Mouse (Mus musculus): Measurements from ENCODE around the gene Alk. TPM values are rescaled to one million over a fixed set of nuclear protein-coding genes. Genes with fewer than 3 reads are reported as not detected.

Alk gene
- polyA plus RNA-seq, 2 experiments, result 0.02 to 0.03 TPM

DNA sequence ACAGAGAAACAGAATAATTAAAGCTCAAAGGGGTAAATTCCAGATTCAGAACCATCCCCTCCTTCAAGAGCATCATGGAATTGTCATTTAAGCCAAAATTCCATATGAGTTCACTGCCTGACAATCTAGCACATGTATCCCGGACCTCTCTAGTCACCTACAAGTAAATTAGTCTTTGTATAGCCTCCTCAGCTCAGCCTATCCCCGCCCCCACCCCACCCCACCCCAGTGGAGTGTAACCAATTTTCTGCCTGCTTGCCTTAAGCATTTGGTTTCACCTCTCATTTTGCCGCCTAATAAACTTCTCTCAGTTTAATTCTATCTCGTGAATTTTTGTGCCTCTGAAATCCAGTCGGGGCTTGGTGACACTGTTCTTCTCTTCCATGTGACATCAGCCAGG is 41.0 kb downstream of the Alk start:
- Histone ChIP-seq H3K27me3 (ENCODE audit: control insufficient read depth, insufficient read depth, low read length) (no peaks in the 10 kb centered on the region), H3K4me1 (replicated peaks; ENCODE audit: control insufficient read depth in 2 of 2, insufficient read depth in 2 of 2, low read length in 1 of 2) (no peaks in the 10 kb centered on the region), H3K27ac (no peak overlapping the region), H3K36me3 (replicated peaks; ENCODE audit: control insufficient read depth, insufficient read depth, low read depth) (no peaks in the 10 kb centered on the region), H3K9me3 (ENCODE audit: control insufficient read depth, low read length) (no peaks in the 10 kb centered on the region), H3K9ac (replicated peaks) (no peak overlapping the region), H3K4me3 (ENCODE audit: insufficient read depth in 1 of 2, low read depth in 2 of 2, low read length in 2 of 2) (no peak overlapping the region), H3K4me2 (ENCODE audit: low read depth) (no peak overlapping the region)
- WGBS (ENCODE audit: insufficient replicate concordance), result 56% methylated on average over 5 of the region's 5 CpGs
- no peak for TF ChIP-seq EP300 (IDR thresholded peaks at IDR 0.05; ENCODE audit: low read depth)
- TF ChIP-seq CTCF (IDR thresholded peaks at IDR 0.05; ENCODE audit: low read depth), result no peak
- DNase-seq (ENCODE audit: low read depth in 3 of 3, low spot score in 3 of 3) (no peak), ATAC-seq (ENCODE audit: insufficient read depth) (no peak)

DNA sequence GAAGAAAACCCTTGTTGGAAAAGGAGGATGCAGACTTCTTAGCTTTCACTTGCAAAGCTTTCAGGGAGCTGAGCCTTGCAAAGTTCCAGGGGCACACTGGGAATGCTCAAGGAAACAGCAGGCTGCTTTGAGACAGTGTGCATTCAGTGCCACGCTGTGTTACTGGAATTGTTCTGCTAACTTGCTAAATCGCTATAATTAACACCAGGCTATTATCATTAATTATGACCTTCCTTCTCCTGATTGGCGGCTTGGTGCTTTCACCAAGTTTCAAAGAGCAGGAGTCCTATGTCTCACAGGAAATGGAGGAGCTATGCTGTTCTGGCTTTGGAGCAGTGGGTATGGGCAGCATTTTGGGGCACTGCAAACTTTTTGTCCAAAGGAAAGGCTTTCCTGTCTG is 43.0 kb downstream of the Alk start:
- H3K9me3 ChIP-seq (ENCODE audit: control insufficient read depth, low read length), result no peaks in the 10 kb centered on the region
- no peak for DNase-seq (ENCODE audit: low read depth in 3 of 3, low spot score in 3 of 3)
- H3K4me1 ChIP-seq (replicated peaks; ENCODE audit: control insufficient read depth in 2 of 2, insufficient read depth in 2 of 2, low read length in 1 of 2), result no peaks in the 10 kb centered on the region
- 54% methylated on average over 3 of the region's 3 CpGs for WGBS (ENCODE audit: insufficient replicate concordance)
- H3K4me2 ChIP-seq (ENCODE audit: low read depth), result no peak overlapping the region
- no peak overlapping the region for H3K4me3 ChIP-seq (ENCODE audit: insufficient read depth in 1 of 2, low read depth in 2 of 2, low read length in 2 of 2)
- no peaks in the 10 kb centered on the region for H3K36me3 ChIP-seq (replicated peaks; ENCODE audit: control insufficient read depth, insufficient read depth, low read depth)
- ATAC-seq (ENCODE audit: insufficient read depth), result no peak
- TF ChIP-seq CTCF (IDR thresholded peaks at IDR 0.05; ENCODE audit: low read depth) (no peak), EP300 (IDR thresholded peaks at IDR 0.05; ENCODE audit: low read depth) (no peak)
- no peak overlapping the region for H3K27ac ChIP-seq
- H3K9ac ChIP-seq (replicated peaks), result no peak overlapping the region
- no peaks in the 10 kb centered on the region for H3K27me3 ChIP-seq (ENCODE audit: control insufficient read depth, insufficient read depth, low read length)

GRCm38 (mm10) chr17:72560771-72561170 is 43.7 kb downstream of the Alk start:
- 42% methylated on average over 1 of the region's 1 CpGs for WGBS (ENCODE audit: insufficient replicate concordance)
- no peaks in the 10 kb centered on the region for H3K4me1 ChIP-seq (replicated peaks; ENCODE audit: control insufficient read depth in 2 of 2, insufficient read depth in 2 of 2, low read length in 1 of 2)
- ATAC-seq (ENCODE audit: insufficient read depth), result no peak
- no peak overlapping the region for H3K27ac ChIP-seq
- H3K4me3 ChIP-seq (ENCODE audit: insufficient read depth in 1 of 2, low read depth in 2 of 2, low read length in 2 of 2), result no peak overlapping the region
- no peaks in the 10 kb centered on the region; the same call in 1 of the 2 replicates for H3K9me3 ChIP-seq (ENCODE audit: control insufficient read depth, low read length)
- H3K9ac ChIP-seq (replicated peaks), result no peak overlapping the region
- no peak for DNase-seq (ENCODE audit: low read depth in 3 of 3, low spot score in 3 of 3)
- H3K4me2 ChIP-seq (ENCODE audit: low read depth), result no peak overlapping the region
- no peaks in the 10 kb centered on the region for H3K36me3 ChIP-seq (replicated peaks; ENCODE audit: control insufficient read depth, insufficient read depth, low read depth)
- no peaks in the 10 kb centered on the region for H3K27me3 ChIP-seq (ENCODE audit: control insufficient read depth, insufficient read depth, low read length)
- no peak for TF ChIP-seq EP300 (IDR thresholded peaks at IDR 0.05; ENCODE audit: low read depth)
- TF ChIP-seq CTCF (IDR thresholded peaks at IDR 0.05; ENCODE audit: low read depth), result no peak

DNA sequence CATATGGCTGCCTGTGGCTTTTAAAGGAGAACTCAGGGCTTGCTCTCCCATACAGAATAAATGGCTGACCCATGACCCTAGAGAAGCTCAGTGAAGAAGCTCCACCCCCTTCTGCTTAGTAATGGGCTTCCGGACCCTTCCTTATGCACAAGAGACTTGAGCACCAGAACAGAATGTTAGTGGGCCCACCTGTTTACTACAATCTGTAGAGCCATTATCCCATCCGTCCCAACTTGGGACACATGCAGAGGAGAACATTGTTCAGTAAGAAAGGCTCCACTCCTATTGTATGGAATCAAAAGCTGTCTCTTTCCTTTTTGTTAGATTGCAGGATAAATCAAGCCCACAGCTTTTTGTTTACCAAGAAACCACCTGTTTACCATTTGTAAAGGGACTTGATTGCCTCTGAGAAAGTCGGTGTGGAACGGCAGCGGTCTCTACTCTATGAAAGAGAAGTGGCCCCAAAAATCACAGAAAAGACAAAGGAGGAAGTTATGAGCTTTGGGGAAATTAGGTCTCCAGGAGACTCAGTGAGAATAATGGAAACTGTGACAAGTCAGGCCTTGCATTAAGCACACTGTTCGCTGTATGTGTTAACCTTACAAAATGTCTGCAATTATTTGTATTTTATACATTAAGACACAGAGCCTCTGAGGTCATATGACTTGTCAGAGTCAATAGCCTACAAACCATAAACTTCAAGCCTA is 47.2 kb downstream of the Alk start:
- DNase-seq (ENCODE audit: low read depth in 3 of 3, low spot score in 3 of 3) (no peak), ATAC-seq (ENCODE audit: insufficient read depth) (no peak)
- WGBS (ENCODE audit: insufficient replicate concordance), result 69% methylated on average over 6 of the region's 6 CpGs
- Histone ChIP-seq H3K27me3 (ENCODE audit: control insufficient read depth, insufficient read depth, low read length) (no peaks in the 10 kb centered on the region), H3K27ac (no peak overlapping the region), H3K9ac (replicated peaks) (no peak overlapping the region), H3K4me2 (ENCODE audit: low read depth) (no peak overlapping the region), H3K36me3 (replicated peaks; ENCODE audit: control insufficient read depth, insufficient read depth, low read depth) (no peaks in the 10 kb centered on the region), H3K4me1 (replicated peaks; ENCODE audit: control insufficient read depth in 2 of 2, insufficient read depth in 2 of 2, low read length in 1 of 2) (no peaks in the 10 kb centered on the region), H3K9me3 (ENCODE audit: control insufficient read depth, low read length) (no peaks in the 10 kb centered on the region; the same call in 1 of the 2 replicates), H3K4me3 (ENCODE audit: insufficient read depth in 1 of 2, low read depth in 2 of 2, low read length in 2 of 2) (no peak overlapping the region)
- TF ChIP-seq EP300 (IDR thresholded peaks at IDR 0.05; ENCODE audit: low read depth) (no peak), CTCF (IDR thresholded peaks at IDR 0.05; ENCODE audit: low read depth) (no peak)

- WGBS (ENCODE audit: insufficient replicate concordance), result 61% methylated on average over 4 of the region's 4 CpGs
- Histone ChIP-seq H3K9me3 (ENCODE audit: control insufficient read depth, low read length) (no peaks in the 10 kb centered on the region), H3K9ac (replicated peaks) (no peak overlapping the region), H3K36me3 (replicated peaks; ENCODE audit: control insufficient read depth, insufficient read depth, low read depth) (no peaks in the 10 kb centered on the region), H3K4me3 (ENCODE audit: insufficient read depth in 1 of 2, low read depth in 2 of 2, low read length in 2 of 2) (no peak overlapping the region), H3K4me2 (ENCODE audit: low read depth) (no peak overlapping the region), H3K27ac (no peak overlapping the region), H3K27me3 (ENCODE audit: control insufficient read depth, insufficient read depth, low read length) (no peaks in the 10 kb centered on the region), H3K4me1 (replicated peaks; ENCODE audit: control insufficient read depth in 2 of 2, insufficient read depth in 2 of 2, low read length in 1 of 2) (no peaks in the 10 kb centered on the region)
- TF ChIP-seq EP300 (IDR thresholded peaks at IDR 0.05; ENCODE audit: low read depth), result no peak
- TF ChIP-seq CTCF (IDR thresholded peaks at IDR 0.05; ENCODE audit: low read depth), result no peak
- ATAC-seq (ENCODE audit: insufficient read depth) (no peak), DNase-seq (ENCODE audit: low read depth in 3 of 3, low spot score in 3 of 3) (no peak)
These were observed 58.2 kb downstream of the Alk start for GRCm38 (mm10) chr17:72546274-72546673.

Data from liver, embryonic 14.5 days (tissue).